Mouse (Mus musculus): ENCODE data around the gene Cmip.
A peak's percentile ranks its signal among the peaks of the same experiment; 100 is the strongest.
"Not testable (repeated sequence)": the region's sequence is repeated elsewhere in the genome, so short reads cannot be mapped to it uniquely, and the experiment has no call there.

Gene Cmip

DNA sequence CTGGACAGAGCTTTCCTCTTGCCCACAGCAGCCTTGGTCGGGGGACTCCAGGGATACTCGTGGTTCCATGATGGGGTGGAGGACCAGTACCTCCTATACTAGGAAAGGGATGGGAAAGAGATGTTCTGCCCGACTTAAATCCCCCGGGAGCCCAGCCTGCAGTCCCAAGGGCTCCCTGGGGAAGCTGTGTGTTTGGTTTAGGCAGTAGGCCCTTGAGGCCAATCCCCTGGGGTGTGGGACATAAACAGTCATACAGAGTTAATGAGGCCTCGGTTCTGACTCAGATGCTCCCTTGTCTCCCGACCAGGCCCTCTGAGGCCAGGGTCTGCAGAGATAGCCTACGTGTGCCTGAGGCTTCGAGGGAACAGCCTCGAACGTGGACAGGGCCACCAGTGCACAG lies 130.8 kb downstream of the Cmip start:
- no peak for DNase-seq

DNA sequence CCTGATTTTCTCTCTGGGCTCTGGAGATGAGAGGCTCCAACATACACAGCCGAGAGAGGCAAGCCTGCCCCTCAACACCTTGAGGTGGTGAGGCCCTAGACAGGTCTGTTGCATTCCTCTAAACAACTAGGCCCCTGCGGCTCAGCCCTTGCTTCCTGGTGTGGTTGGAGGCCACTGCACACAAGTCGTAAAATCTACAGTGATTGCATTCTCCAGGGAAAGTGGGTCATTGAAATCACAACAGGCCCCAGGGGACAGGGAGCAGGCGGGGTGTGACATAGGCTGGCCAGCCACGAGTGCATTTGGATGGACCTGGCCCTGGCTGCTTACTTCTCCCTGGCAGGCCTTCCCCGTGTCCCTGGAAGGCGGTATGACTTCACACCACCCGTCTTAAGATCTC lies 131.5 kb downstream of the Cmip start:
- no peak for DNase-seq

DNA sequence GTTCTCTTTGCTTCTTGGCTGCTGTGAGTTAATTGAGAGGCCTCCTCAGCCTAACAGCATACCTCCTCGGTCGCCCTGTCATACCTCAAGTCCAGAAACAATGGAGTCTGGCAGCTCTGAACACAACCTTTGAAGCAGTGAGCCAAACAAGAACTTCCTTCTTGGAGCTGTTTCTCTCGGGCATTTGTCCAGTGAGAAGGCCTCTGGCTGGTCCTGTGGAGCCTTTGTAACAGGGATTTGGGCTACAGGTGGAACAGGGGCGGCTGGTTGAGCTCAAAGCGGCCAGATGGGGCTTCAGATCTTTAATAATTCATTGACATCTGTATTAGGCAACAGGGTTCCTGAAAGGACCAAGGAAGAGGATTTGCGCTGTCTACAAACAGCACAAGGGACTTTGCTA lies 137.0 kb downstream of the Cmip start:
- DNase-seq, result no peak

DNA sequence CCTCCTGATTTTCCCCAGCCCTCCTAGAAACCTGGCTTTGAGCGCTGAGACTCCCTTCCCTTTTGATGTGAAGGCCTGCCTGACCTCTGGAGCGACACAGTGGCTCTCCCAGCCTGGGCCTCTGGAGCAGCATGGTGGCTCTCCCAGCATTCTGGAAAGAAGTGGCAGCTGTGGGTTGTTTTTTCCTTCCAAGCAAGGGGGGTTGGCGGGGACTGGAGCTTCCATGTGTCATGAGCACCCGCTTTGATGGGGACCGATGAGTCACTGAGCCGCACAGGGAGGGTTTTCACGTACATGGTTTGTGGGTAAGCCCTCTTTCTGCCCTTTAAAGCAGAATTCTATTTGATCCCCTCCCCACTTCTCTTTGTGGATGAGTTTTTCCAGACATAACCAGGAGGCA lies 138.2 kb downstream of the Cmip start:
- DNase-seq, result no peak

DNA sequence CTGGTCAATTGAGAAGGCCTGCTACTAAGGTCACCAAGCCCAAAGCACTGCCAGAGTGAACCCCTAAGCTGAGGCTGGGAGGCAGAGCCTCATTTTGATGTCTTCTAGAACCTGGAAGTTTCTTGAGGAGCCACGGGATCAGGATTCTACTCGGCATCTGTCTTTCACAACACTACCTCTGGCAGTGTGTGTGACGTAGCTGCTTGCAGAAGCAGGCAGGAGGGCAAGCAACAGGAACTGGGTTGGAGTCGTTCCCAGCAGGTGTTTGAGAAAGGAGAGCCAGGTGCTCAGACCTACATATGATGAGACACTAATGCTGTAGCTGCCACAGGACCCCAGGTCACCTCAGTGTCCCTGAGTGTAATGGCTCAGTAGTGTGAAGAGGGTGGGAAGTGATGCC lies 140.0 kb downstream of the Cmip start:
- no peak for DNase-seq

DNA sequence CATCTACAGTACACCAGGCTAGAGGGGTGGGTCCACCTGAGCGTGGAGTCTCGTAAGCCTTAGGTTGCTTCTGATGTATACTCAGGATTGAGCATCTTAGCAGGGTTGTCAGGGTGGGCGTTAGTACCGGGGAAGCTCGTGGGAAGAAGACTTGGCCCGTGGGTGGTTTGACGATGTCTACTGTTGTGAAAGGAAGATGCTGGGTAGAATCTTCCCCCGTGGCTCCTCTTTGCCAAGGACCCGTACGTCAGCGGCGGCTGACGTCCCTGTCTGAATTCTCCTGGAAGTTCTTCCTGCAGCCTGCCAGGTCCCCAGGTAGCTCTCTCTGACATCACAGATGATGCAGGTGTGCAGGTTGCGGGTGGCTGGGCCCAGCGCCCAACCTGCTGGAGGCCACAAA lies 140.9 kb downstream of the Cmip start:
- no peak for DNase-seq

DNA sequence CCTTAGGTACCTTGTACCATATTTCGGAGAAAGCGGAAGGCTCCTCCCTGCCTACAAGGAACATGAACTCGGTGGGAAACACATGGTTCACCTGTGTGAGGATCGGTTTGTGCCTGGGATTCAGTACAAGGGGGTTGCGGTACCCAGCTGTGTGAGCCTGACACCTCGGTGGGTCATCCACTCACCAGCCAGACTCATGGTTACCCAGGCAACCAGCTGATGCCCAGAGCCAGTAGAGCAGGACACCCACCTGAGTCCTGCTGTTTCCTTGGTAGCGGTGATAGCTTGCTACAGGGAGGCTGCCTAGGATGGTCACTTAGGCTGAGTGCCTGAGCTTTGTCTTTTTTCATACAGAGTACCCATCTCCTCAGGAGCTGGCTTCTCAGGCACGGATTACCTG lies 142.4 kb downstream of the Cmip start:
- DNase-seq, result no peak

DNA sequence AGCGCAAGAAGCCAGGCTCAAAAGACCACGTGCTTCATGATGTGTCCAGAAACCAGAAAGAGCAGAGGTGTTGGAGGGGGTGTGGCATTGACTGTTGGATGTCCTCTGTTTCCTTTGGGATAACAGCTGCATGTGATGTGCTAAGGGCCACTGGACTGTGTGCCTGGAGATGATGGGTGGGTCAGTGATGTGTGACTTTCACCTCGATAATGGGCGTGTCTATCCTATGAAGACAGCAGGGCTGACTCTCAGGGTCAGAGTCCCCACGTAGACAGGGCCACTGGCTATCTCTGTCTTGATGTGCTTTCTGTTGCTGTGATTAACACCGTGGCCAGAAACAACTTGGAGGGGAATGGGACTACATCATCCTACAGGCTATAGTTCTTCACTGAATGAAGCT lies 144.0 kb downstream of the Cmip start:
- DNase-seq, result no peak

DNA sequence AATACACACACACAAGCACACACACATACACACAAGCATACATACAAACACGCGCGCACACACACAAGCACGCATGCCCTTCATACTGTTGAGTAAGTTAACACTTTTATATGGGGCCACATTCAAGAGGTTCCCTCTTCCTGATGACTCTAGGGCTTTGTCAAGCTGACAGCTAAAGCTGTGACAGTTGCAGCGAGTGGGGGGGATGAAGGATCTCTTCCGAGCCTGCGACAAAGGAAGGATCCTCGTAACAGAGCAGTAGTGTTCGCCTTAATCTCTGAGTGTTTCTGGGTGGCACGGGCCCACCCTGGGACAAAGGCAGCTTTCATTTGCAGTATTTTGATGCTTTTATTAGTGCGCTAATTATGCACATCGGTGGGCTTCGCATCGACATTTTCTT lies 145.0 kb downstream of the Cmip start:
- no peak for DNase-seq

DNA sequence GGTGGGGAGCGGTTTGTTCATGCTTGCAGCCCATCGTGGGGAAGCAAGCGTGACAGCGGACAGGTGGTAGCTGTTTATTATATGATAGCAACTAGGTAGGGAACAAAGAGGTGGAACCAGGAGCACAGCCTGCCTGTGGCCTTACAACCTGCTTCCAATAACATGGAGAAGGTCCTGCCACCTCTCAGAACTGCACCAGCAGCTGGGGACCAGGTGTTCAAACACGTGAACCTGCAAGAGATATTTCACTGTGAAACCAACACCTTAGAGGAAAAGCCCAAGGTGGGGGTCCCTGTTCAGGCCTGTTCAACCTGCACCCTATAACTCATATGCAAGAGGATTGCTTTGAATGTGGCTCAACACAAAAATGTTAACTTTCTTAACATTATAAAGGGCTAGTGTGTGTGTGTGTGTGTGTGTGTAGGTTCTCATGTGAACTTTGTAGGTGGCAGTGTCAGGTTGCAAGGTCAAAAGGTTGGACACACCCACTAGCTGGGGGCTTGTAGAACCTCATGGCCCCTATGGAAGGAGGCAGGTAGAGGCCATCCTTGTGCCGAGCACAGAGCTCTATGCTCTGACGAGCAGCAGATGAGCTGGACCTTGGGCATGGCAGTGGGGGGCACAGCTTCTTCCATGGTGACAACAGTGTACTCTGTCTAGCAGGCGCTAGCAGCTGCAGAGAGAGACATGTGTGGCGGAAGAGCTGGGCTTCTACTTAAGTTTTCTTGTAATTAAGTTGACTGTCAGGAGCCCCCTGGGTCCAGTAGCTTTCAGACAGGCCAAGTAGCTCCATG lies 146.2 kb downstream of the Cmip start:
- no peak for DNase-seq

DNA sequence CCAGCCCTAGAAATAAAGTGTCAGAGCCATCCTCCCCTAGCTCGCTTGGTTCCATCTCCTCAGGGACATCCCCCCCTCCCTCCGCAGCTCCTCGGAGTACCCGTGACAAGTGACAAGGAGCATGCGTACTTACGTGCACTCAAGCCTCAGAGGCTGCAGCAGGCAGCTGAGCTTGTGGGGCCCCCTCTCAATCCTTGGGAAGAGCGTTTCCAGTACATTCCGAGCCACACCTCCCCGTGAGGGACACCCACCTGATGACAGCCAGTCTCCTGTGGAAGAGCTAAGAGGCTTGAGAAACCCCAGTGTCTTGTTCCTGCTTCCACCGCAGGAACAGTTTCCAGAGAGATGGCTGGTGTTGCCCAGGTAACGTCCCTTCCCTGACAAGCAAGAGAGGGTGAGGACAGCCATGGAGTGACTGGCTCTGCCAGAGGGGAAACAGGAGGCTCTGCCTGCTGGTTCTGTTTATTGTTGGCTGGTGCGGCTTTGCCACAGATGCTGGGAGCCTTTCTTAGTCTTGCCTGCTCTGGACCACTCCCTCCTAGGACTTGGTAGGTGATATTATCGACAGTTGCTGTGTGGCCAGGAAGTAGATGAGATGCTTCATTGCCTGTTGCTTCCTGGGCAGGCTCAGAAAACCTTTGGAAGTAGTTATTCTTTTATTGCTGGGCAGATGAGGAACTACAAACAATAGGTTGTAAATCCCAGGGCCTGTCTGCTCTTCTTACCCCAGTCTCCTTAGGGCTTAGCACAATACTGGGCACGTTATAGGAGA lies 147.0 kb downstream of the Cmip start:
- no peak for DNase-seq

DNA sequence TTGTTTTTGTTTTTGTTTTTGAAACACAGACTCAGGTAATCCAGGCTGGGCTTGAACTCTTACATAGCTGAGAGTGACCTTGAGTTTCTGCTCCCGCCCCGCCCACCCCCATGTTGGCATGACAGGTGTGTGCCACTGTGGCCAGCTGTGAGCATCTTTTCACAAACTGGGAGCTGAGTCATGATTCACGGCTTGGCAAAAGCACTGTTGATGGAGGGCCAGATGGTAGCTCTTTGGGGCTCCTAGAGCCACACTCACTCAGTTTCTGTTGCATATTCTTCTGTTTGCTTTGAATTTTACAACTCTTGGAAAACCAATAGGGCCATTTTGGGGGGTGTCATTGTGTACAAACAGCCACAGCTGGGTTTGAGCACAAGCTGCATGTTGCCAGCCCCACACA lies 149.2 kb downstream of the Cmip start:
- DNase-seq, result no peak

DNA sequence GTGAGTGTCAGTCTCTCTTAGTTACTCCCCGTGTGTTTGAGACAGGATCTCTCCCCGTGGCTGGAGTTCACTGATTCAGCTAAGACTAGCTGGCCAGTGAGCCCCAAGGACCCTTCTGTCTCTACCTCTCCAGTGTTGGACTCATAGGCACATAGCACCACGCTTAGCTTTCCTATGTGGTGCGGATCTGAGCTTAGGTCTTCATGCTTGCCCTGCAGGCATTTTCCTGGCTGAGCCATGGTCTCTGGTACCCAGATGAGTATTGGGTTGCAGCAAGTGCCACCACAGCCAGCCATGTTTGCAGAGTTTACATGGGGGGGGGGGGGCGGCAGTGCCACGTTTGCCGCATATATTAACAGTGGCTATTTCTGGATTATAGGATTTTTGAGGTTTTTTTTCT lies 151.8 kb downstream of the Cmip start:
- DNase-seq, result no peak

DNA sequence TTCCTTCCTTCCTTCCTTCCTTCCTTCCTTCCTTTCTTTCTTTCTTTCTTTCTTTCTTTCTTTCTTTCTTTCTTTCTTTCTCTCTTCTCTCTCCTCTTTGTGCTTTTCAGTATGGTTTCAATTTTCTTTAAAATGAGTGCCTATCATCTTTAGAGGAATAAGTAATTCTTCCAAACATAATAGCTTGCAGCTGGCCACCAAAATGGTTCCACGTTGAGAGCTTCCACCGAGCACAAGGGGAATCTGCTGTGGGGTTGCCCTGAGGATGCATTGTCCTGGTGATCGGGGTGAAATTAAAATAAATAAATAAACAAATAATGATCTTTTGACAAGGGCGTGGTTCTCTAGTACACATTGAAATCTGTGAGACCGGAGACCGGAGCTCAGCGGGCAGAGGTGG lies 152.2 kb downstream of the Cmip start:
- no peak for DNase-seq

DNA sequence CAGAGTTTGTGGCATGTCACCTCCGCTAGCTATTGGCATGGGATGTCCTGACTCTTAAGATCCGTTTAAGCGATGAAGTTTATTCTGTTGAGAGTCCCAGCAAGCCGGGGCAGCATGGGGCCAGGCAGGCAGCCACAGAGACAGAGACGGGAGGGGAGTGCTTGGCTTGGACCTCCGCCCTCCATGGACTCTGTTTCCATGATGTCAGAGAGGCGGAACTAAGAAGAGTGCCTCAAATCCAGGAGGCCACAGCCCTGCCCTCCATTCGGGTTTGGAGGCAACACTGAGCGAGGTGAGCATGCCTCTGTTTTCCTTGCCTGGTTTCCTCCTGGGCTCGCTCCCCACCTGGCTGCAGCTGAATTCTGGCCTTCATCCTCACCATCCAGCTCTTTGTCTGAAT lies 153.5 kb downstream of the Cmip start:
- DNase-seq, result no peak

DNA sequence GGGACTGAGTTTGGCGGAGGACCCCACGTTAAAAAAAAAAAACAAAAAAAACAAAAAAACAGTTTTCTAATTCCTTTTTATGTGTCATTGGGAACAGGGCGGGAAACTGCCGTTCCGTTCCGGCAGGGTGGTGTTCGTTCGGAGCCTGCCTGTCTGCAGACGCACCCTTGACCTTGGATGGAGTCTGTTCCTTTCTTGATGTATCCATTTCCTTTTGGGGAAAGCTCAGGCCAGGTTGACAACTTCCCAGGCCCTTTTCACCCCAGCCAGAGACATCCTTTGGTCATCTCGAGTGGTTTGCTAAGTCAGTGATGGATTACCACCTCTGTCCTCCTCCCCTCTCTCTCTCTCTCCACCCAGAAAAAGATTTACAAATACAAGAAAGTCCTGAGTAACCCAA lies 154.0 kb downstream of the Cmip start:
- no peak for DNase-seq

DNA sequence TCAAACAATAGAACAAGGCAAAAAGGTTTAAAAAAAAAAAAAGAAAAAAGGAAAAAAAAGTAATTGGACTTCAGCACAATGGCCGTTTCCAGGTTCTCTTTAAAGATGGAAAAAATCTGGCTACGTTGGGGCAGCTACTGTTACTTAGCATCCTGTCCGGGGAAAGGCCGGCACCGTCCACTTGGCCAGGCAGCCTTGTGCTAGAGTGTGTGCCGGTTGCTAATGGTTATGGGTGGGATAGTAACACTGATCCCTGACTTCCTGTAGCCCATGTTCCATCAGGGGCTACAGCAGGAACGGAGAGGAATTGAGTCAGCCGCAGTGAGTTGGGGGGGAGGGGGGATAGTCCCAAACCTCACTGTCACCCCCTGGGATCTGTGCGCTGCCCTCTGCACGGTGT lies 155.4 kb downstream of the Cmip start:
- DNase-seq, result no peak

DNA sequence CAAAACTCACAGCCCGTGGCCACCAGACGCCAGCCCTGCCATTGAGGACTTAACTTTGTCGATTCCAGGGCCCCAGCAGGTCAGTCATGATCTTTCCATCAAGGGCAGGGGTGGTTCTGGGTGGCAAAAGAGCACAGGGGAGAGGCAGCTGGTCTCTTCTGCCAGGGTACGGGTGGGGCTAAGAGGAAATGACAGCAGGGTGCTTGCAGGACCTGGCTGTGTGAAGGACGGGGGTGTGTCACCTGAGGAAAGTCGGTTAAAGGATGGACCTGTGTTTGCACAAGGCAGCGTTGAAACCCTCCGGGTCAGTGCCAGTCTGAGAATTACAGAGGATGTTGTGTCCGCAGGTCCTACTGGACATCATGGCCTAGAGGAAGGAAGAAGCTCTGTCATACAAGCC lies 161.0 kb downstream of the Cmip start:
- no peak for DNase-seq

DNA sequence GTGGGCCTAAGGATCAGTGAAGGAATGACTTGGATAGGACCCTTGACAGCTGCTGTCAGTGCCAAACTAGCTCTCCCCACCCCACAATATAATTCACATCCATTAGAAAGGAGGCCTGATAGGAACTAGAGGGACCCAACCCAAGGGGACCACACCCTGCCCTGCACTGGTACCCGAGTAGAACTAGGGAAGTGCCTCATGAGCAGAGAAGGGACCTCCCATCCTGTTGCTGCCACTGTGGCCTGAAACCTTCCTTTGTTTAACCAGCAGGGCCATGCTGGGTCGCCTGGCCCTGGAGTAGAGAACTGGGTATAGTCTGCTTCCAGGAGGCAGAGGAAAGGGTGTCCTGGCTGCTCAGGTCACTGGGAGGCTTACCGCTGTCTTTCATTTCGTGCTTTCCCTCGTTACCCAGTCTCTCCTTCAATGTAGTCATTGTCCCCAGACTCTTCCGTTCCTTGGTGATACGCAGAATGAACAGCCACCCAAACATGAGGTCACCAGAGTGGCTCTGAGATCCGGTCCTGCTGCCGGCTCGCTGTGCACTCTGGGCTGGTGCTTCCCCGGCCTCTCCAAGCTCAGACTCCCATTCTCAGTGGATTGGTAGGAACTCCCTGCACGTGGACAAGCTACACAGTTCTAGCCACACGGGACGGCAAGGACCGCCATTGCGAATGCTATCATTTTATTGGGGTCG lies 164.1 kb downstream of the Cmip start:
- DNase-seq, result no peak

DNA sequence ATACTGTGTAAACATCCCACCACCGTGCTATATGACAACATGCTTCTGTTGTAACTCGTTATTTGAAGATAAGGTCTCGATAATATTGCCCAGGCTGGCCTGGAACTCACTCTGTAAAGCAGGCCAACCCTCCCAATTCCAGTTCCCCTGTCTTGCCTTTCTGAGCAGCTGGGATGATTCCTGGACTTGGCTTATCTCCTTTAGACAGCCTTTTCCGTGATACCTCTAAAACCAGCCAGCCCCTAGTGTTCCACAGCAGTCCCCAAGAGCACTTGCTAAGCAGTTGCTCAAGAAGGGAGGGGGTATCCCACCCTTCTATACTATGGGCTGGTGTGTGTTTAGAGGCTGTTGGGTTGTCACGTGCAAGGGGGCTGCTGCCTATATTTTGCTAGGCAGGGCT lies 165.0 kb downstream of the Cmip start:
- no peak for DNase-seq

DNA sequence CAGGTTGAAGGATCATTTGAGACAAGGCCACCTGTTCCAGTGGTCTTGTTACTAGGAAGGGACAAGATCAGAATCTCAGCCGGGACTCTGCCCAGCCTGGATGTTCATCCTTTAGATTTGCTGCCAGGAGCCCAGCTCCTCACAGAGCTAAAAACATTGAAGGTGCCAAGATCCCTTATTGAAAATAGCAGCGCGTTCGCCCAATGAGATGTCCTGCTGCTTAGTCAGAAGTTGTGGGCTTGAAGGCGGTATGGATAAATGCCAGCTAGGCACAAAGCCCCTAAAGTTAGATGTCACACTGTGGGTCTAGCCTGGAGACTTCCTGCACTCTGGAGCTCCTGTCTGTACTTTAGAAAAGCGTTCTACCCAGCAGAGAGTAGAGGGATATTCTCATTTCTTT lies 165.5 kb downstream of the Cmip start:
- peak; percentile 36 for DNase-seq

DNA sequence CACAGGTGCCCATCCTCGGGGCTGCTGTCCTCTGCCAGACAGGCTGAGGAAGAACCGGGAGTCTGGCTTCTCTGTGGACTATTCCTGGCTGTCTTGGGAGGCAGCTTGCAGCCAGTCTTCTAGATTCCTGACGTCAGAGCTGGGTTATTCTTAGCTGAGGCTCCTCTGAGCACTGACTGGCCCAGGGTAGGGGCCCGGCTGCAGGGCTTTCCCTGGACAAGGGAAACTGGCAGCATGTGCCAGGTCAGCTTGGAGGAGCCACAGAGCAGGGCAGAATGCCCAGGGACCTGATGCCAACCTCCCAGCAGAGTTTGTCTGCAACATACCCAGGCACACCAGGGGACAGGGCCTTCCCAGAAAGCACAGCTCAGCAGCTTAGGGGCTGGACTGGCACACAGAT lies 166.2 kb downstream of the Cmip start:
- DNase-seq, result peak; percentile 97

DNA sequence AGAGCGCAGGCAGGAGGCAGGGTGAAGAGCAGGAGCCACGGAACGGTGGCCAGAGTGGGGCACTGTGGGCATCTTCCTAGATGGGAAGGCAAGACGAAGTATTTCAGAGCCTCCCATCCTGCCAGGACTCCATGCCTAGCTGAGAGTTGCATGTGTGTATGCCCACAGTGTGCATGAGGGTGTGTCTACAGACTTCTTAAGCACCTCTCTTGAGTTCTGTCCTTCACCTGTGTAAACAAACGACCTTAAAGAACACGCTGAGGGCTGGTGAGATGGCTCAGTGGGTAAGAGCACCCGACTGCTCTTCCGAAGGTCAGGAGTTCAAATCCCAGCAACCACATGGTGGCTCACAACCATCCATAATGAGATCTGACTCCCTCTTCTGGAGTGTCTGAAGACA lies 171.0 kb downstream of the Cmip start:
- DNase-seq, result not testable (repeated sequence)

DNA sequence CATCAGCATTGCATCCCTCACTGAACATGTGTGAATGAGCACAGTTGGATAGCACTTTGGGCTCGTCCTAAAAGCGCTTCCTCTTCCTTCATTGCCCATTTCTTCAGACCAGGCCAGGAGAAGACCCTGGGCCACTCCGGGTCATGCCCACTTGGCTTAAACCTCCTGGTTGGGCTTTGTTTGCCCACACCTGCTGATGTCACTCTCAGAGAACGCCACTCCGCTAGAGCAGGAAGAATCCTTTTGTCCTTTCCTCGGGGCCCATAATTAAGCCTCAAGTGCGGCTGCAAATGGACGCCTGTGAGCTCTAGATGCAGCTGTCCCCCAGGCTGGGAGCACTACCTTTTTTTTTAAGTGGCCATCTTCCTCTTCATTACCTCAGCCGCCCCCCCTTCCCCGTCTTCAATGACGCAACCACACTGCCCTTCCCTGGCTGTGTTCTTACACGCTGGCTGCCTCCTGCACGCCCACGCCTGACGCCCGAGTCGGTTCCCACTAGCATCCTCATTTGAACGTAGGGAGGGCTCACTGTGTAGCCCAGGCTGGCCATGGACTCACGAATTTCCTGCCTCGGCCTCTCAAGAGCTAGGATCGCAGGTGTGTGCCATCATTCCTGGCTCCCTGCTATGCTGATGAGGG lies 171.8 kb downstream of the Cmip start:
- DNase-seq, result no peak
